Mouse (Mus musculus) thymus, postnatal 4 days (tissue): Measurements from ENCODE around the gene Spns3.

ENCODE experiments used
- DNase-seq: peaks from one replicate; pipeline ENCODE4 v3.0.0; 2021

Gene Spns3

GRCm38 (mm10) chr11:72507651-72508050, 42.7 kb downstream of the Spns3 start:
- DNase-seq: no peak

GRCm38 (mm10) chr11:72504016-72504797, 46.1 kb downstream of the Spns3 start:
- DNase-seq: no peak

GRCm38 (mm10) chr11:72503501-72503921, 46.8 kb downstream of the Spns3 start:
- no peak for DNase-seq

- DNase-seq: no peak
Observed at GRCm38 (mm10) chr11:72502236-72502635, 48.1 kb downstream of the Spns3 start.

GRCm38 (mm10) chr11:72501426-72502002, 48.8 kb downstream of the Spns3 start:
- DNase-seq: no peak

- DNase-seq: no peak
Observed at GRCm38 (mm10) chr11:72500139-72500538, 50.2 kb downstream of the Spns3 start.

- no peak for DNase-seq
Observed at GRCm38 (mm10) chr11:72497367-72497766, 52.9 kb downstream of the Spns3 start.

- no peak for DNase-seq
Observed at GRCm38 (mm10) chr11:72496775-72497174, 53.5 kb downstream of the Spns3 start.

- no peak for DNase-seq
Observed at GRCm38 (mm10) chr11:72496066-72496465, 54.2 kb downstream of the Spns3 start.

GRCm38 (mm10) chr11:72494046-72494988, 56.0 kb downstream of the Spns3 start:
- peak; percentile 47 for DNase-seq

- no peak for DNase-seq
Observed at GRCm38 (mm10) chr11:72491130-72491960, 59.0 kb downstream of the Spns3 start.

- peak; percentile 91 for DNase-seq
Observed at GRCm38 (mm10) chr11:72489881-72490301, 60.4 kb downstream of the Spns3 start, which contains the start of gene Spns2. Spns2 (minus strand) TSS chr11:72489904.

- DNase-seq: no peak
Observed at GRCm38 (mm10) chr11:72489397-72489796, 60.9 kb downstream of the Spns3 start.

GRCm38 (mm10) chr11:72488753-72489271, 61.5 kb downstream of the Spns3 start:
- peak; percentile 34 for DNase-seq

- no peak for DNase-seq
Observed at GRCm38 (mm10) chr11:72487739-72488138, 62.6 kb downstream of the Spns3 start.

- DNase-seq: no peak
Observed at GRCm38 (mm10) chr11:72487171-72487570, 63.1 kb downstream of the Spns3 start.

- no peak for DNase-seq
Observed at GRCm38 (mm10) chr11:72485960-72486359, 64.3 kb downstream of the Spns3 start.

- no peak for DNase-seq
Observed at GRCm38 (mm10) chr11:72485157-72485556, 65.1 kb downstream of the Spns3 start.

- no peak for DNase-seq
Observed at GRCm38 (mm10) chr11:72484549-72484948, 65.8 kb downstream of the Spns3 start.

GRCm38 (mm10) chr11:72481952-72482351, 68.4 kb downstream of the Spns3 start:
- no peak for DNase-seq

- no peak for DNase-seq
Observed at GRCm38 (mm10) chr11:72481313-72481712, 69.0 kb downstream of the Spns3 start.

- DNase-seq: no peak
Observed at GRCm38 (mm10) chr11:72479499-72479898, 70.8 kb downstream of the Spns3 start.
